Mouse (Mus musculus): ENCODE data around the gene Sult2b1. TPM values are rescaled to one million over a fixed set of nuclear protein-coding genes. Genes with fewer than 3 reads are reported as not detected.

Gene Sult2b1
- total and polyA plus RNA-seq, 2 experiments = not detected

- WGBS = 89% methylated on average over 10 of the region's 10 CpGs
- H3K9ac ChIP-seq (ENCODE audit: low read depth, low read length) = no peak overlapping the region
- no peak for DNase-seq (ENCODE audit: extremely low read depth, low read depth, low spot score)
- no peaks in the 10 kb centered on the region for H3K79me2 ChIP-seq (ENCODE audit: control insufficient read depth, insufficient read depth, low read length)
- H3K27ac ChIP-seq (replicated peaks; ENCODE audit: insufficient read depth, low read depth, low read length) = no peak overlapping the region
- no peaks in the 10 kb centered on the region for H3K4me1 ChIP-seq (ENCODE audit: control insufficient read depth, insufficient read depth, low read length)
- no peak overlapping the region for H3K4me3 ChIP-seq (ENCODE audit: insufficient read depth, low read depth, low read length)
- H3K27me3 ChIP-seq (ENCODE audit: control insufficient read depth, insufficient read depth, low read length) = no peaks in the 10 kb centered on the region
- H3K36me3 ChIP-seq (ENCODE audit: control insufficient read depth, insufficient read depth, low read length) = no peaks in the 10 kb centered on the region
- TF ChIP-seq POLR2A (IDR thresholded peaks at IDR 0.05; ENCODE audit: extremely low read depth, insufficient read depth, low read length) (no peak), CTCF (IDR thresholded peaks at IDR 0.05; ENCODE audit: low read depth, low read length) (no peak)
Measured at GRCm38 (mm10) chr7:45726419-45726818, 58.0 kb downstream of the Sult2b1 start.

DNA sequence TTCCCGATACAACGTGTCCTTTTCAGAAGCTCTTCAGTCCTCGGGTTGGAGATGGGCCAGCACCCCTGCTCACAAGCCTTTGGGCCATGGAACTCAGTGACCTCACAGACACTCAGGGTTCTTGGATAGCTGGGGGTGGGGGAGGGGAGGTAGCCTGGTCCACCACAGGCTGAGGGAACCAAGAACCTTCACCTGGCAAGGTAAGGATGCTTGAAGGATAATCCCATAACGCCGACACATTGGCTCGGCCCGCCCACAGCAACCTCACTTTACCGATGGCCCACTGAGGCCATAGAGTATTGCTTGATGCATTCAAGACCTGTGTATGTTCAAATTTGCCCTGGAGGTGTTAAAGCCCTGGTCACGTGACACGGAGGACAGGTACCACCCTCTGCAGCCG is 58.8 kb downstream of the Sult2b1 start, which contains the start of gene Spaca4:
Gene Spaca4 (minus strand): TSS at position 101 of the 400 bp plus-strand sequence.
- 0 out of 2 replicates have a peak, but pooled peaks cover 3% of the 10 kb centered on the region for H3K4me1 ChIP-seq (ENCODE audit: control insufficient read depth, insufficient read depth, low read length)
- DNase-seq (ENCODE audit: extremely low read depth, low read depth, low spot score) = no peak
- H3K79me2 ChIP-seq (ENCODE audit: control insufficient read depth, insufficient read depth, low read length) = no peaks in the 10 kb centered on the region
- no peaks in the 10 kb centered on the region for H3K36me3 ChIP-seq (ENCODE audit: control insufficient read depth, insufficient read depth, low read length)
- H3K9ac ChIP-seq (ENCODE audit: low read depth, low read length) = no peak within 1 kb of the TSS
- H3K4me3 ChIP-seq (ENCODE audit: insufficient read depth, low read depth, low read length) = no peak within 1 kb of the TSS
- no peak within 1 kb of the TSS for H3K27ac ChIP-seq (replicated peaks; ENCODE audit: insufficient read depth, low read depth, low read length)
- TF ChIP-seq POLR2A (IDR thresholded peaks at IDR 0.05; ENCODE audit: extremely low read depth, insufficient read depth, low read length) = no peak
- TF ChIP-seq CTCF (IDR thresholded peaks at IDR 0.05; ENCODE audit: low read depth, low read length) = no peak
- H3K27me3 ChIP-seq (ENCODE audit: control insufficient read depth, insufficient read depth, low read length) = no peaks in the 10 kb centered on the region
- WGBS = 93% methylated on average over 11 of the region's 11 CpGs

DNA sequence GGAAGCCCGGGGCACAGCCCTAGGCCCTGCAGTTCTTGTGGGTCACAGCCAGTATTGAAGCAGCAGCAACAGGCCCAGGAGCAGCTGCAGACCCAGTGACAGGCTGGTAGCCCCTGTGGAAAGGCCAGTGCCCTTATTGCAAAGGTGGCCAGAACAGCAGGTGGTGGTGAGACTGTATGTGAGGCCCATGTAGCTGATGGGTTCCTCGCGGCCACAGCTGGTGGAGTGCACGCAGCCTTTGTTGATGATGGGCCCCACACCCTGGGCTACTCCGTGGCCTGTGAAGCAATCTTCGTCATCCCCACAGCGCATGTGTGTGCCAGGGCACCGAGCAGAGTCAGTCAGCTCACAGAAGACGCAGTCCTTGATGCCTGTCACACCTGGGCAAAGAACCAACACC is 59.3 kb downstream of the Sult2b1 start:
- Histone ChIP-seq H3K27ac (replicated peaks; ENCODE audit: insufficient read depth, low read depth, low read length) (no peak overlapping the region), H3K9ac (ENCODE audit: low read depth, low read length) (no peak overlapping the region), H3K27me3 (ENCODE audit: control insufficient read depth, insufficient read depth, low read length) (no peaks in the 10 kb centered on the region), H3K79me2 (ENCODE audit: control insufficient read depth, insufficient read depth, low read length) (no peaks in the 10 kb centered on the region), H3K36me3 (ENCODE audit: control insufficient read depth, insufficient read depth, low read length) (no peaks in the 10 kb centered on the region; the same call in 1 of the 2 replicates), H3K4me1 (ENCODE audit: control insufficient read depth, insufficient read depth, low read length) (0 out of 2 replicates have a peak, but pooled peaks cover 3% of the 10 kb centered on the region), H3K4me3 (ENCODE audit: insufficient read depth, low read depth, low read length) (no peak overlapping the region)
- 92% methylated on average over 9 of the region's 9 CpGs for WGBS
- TF ChIP-seq CTCF (IDR thresholded peaks at IDR 0.05; ENCODE audit: low read depth, low read length) = no peak
- TF ChIP-seq POLR2A (IDR thresholded peaks at IDR 0.05; ENCODE audit: extremely low read depth, insufficient read depth, low read length) = no peak
- no peak for DNase-seq (ENCODE audit: extremely low read depth, low read depth, low spot score)

GRCm38 (mm10) chr7:45723781-45724180 is 60.7 kb downstream of the Sult2b1 start:
- H3K27me3 ChIP-seq (ENCODE audit: control insufficient read depth, insufficient read depth, low read length) = no peaks in the 10 kb centered on the region
- H3K79me2 ChIP-seq (ENCODE audit: control insufficient read depth, insufficient read depth, low read length) = no peaks in the 10 kb centered on the region
- peaks cover 8% of the 10 kb centered on the region for H3K4me1 ChIP-seq (ENCODE audit: control insufficient read depth, insufficient read depth, low read length)
- H3K36me3 ChIP-seq (ENCODE audit: control insufficient read depth, insufficient read depth, low read length) = peaks cover 7% of the 10 kb centered on the region
- no peak overlapping the region for H3K4me3 ChIP-seq (ENCODE audit: insufficient read depth, low read depth, low read length)
- WGBS = 94% methylated on average over 14 of the region's 14 CpGs
- TF ChIP-seq POLR2A (IDR thresholded peaks at IDR 0.05; ENCODE audit: extremely low read depth, insufficient read depth, low read length) (no peak), CTCF (IDR thresholded peaks at IDR 0.05; ENCODE audit: low read depth, low read length) (no peak)
- no peak for DNase-seq (ENCODE audit: extremely low read depth, low read depth, low spot score)
- no peak overlapping the region for H3K27ac ChIP-seq (replicated peaks; ENCODE audit: insufficient read depth, low read depth, low read length)
- no peak overlapping the region for H3K9ac ChIP-seq (ENCODE audit: low read depth, low read length)

DNA sequence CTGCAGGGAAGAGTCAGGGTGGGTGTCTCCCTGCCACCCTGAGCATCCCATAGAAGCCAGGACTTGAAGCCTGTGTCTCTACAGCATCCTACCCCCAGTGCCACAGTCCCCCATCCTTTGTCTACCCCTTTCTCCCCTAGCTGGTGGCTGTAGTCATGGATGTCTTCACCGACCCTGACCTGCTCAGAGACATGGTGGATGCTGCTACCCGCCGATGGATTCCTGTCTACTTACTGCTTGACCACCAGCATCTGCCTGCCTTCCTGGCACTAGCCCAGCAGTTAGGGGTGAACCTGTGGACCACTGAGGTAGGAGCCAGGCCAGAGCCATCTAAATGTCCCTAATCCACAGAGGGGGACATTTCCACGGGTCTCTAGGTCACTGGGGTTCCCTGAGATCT is 61.2 kb downstream of the Sult2b1 start:
- no peak overlapping the region for H3K27ac ChIP-seq (replicated peaks; ENCODE audit: insufficient read depth, low read depth, low read length)
- no peaks in the 10 kb centered on the region for H3K27me3 ChIP-seq (ENCODE audit: control insufficient read depth, insufficient read depth, low read length)
- peaks cover 7% of the 10 kb centered on the region for H3K36me3 ChIP-seq (ENCODE audit: control insufficient read depth, insufficient read depth, low read length)
- WGBS = 93% methylated on average over 4 of the region's 4 CpGs
- TF ChIP-seq CTCF (IDR thresholded peaks at IDR 0.05; ENCODE audit: low read depth, low read length) (no peak), POLR2A (IDR thresholded peaks at IDR 0.05; ENCODE audit: extremely low read depth, insufficient read depth, low read length) (no peak)
- no peak for DNase-seq (ENCODE audit: extremely low read depth, low read depth, low spot score)
- H3K4me3 ChIP-seq (ENCODE audit: insufficient read depth, low read depth, low read length) = no peak overlapping the region
- peaks cover 2% of the 10 kb centered on the region; the same call in 1 of the 2 replicates for H3K79me2 ChIP-seq (ENCODE audit: control insufficient read depth, insufficient read depth, low read length)
- H3K9ac ChIP-seq (ENCODE audit: low read depth, low read length) = no peak overlapping the region
- peaks cover 9% of the 10 kb centered on the region for H3K4me1 ChIP-seq (ENCODE audit: control insufficient read depth, insufficient read depth, low read length)

GRCm38 (mm10) chr7:45722348-45722713 is 62.1 kb downstream of the Sult2b1 start:
- Histone ChIP-seq H3K4me3 (ENCODE audit: insufficient read depth, low read depth, low read length) (no peak overlapping the region), H3K4me1 (ENCODE audit: control insufficient read depth, insufficient read depth, low read length) (peaks cover 9% of the 10 kb centered on the region), H3K27me3 (ENCODE audit: control insufficient read depth, insufficient read depth, low read length) (no peaks in the 10 kb centered on the region), H3K9ac (ENCODE audit: low read depth, low read length) (no peak overlapping the region), H3K36me3 (ENCODE audit: control insufficient read depth, insufficient read depth, low read length) (peaks cover 7% of the 10 kb centered on the region), H3K27ac (replicated peaks; ENCODE audit: insufficient read depth, low read depth, low read length) (no peak overlapping the region), H3K79me2 (ENCODE audit: control insufficient read depth, insufficient read depth, low read length) (peaks cover 5% of the 10 kb centered on the region; the same call in 1 of the 2 replicates)
- WGBS = 91% methylated on average over 13 of the region's 13 CpGs
- TF ChIP-seq POLR2A (IDR thresholded peaks at IDR 0.05; ENCODE audit: extremely low read depth, insufficient read depth, low read length) (no peak), CTCF (IDR thresholded peaks at IDR 0.05; ENCODE audit: low read depth, low read length) (no peak)
- DNase-seq (ENCODE audit: extremely low read depth, low read depth, low spot score) = no peak

Measured in liver, adult 2 months (tissue).